Mouse (Mus musculus) hindbrain, embryonic 10.5 days (tissue): ENCODE results near the gene Chmp1a. TPM values are rescaled to one million over a fixed set of nuclear protein-coding genes. Genes with fewer than 3 reads are reported as not detected.
"Not testable (repeated sequence)": the region's sequence is repeated elsewhere in the genome, so short reads cannot be mapped to it uniquely, and the experiment has no call there.

Source experiments
- DNase-seq: peaks from one replicate; pipeline ENCODE4 v3.0.0-alpha.2; 2017; ENCODE audit warnings: low spot score
- H3K27ac ChIP-seq: fragments of 300-500 bp; sonication (generic); 2 replicates; pipeline ENCODE4 v1.5.1; 2016; ENCODE audit warnings: mild to moderate bottlenecking, moderate library complexity
- H3K27me3 ChIP-seq: fragments of 300-500 bp; sonication (generic); 2 replicates; pipeline ENCODE4 v1.6.1; 2016; ENCODE audit warnings: mild to moderate bottlenecking; ENCODE audit not compliant: poor library complexity, insufficient read depth, severe bottlenecking
- H3K36me3 ChIP-seq: fragments of 300-500 bp; sonication (generic); 2 replicates; pipeline ENCODE4 v1.6.1; 2016; ENCODE audit warnings: mild to moderate bottlenecking, moderate library complexity
- H3K4me1 ChIP-seq: fragments of 300-500 bp; sonication (generic); replicated peaks from 2 replicates; pipeline ENCODE4 v1.6.1; 2016; ENCODE audit warnings: mild to moderate bottlenecking
- H3K4me3 ChIP-seq: fragments of 300-500 bp; sonication (generic); 2 replicates; pipeline ENCODE4 v1.5.1; 2016; ENCODE audit warnings: mild to moderate bottlenecking, moderate library complexity
- H3K9me3 ChIP-seq: fragments of 300-500 bp; sonication (generic); 2 replicates; pipeline ENCODE4 v1.6.1; 2016; ENCODE audit warnings: mild to moderate bottlenecking, moderate library complexity
- WGBS: fragments of 180-500 bp; shearing (Covaris S2); methylation state at CpG from one replicate; pipeline ENCODE4 v1.1.7; 2016; 5-methylcytosine and 5-hydroxymethylcytosine counted together
- polyA plus RNA-seq: library from polyadenylated mRNA; unstranded; fragments of >200 nt; fragmentation: Nextera tagmentation; extraction: Ambion mirVana; gene quantifications from 2 replicates; pipeline ENCODE4 v1.2.1, GENCODE M21; 2016

Gene Chmp1a
- polyA plus RNA-seq, 1 experiment from 2014 or later, result 158 TPM

GRCm38 (mm10) chr8:123243053-123243452 lies 30.5 kb upstream of the Chmp1a start:
- H3K27me3 ChIP-seq, result no peaks in the 10 kb centered on the region
- H3K4me1 ChIP-seq, result no peaks in the 10 kb centered on the region
- 73% methylated on average over 11 of the region's 11 CpGs for WGBS
- peaks cover 68% of the 10 kb centered on the region for H3K36me3 ChIP-seq
- DNase-seq, result no peak
- no peaks in the 10 kb centered on the region for H3K9me3 ChIP-seq
- no peak overlapping the region for H3K27ac ChIP-seq
- no peak overlapping the region for H3K4me3 ChIP-seq

- H3K36me3 ChIP-seq, result peaks cover 60% of the 10 kb centered on the region
- H3K27me3 ChIP-seq, result peaks cover 3% of the 10 kb centered on the region; the same call in 1 of the 2 replicates
- no peak for DNase-seq
- 90% methylated on average over 7 of the region's 7 CpGs for WGBS
- H3K4me1 ChIP-seq, result no peaks in the 10 kb centered on the region
- no peaks in the 10 kb centered on the region for H3K9me3 ChIP-seq
- no peak overlapping the region for H3K27ac ChIP-seq
- no peak overlapping the region for H3K4me3 ChIP-seq
Measured at GRCm38 (mm10) chr8:123242107-123242923, 29.8 kb upstream of the Chmp1a start.

GRCm38 (mm10) chr8:123239398-123239797 lies 26.8 kb upstream of the Chmp1a start:
- Histone ChIP-seq H3K4me3 (no peak overlapping the region), H3K4me1 (peaks cover 25% of the 10 kb centered on the region), H3K27ac (no peak overlapping the region), H3K36me3 (peaks cover 31% of the 10 kb centered on the region), H3K27me3 (peaks cover 30% of the 10 kb centered on the region), H3K9me3 (no peaks in the 10 kb centered on the region)
- WGBS, result 89% methylated on average over 10 of the region's 10 CpGs
- no peak for DNase-seq

GRCm38 (mm10) chr8:123235520-123236497 lies 23.2 kb upstream of the Chmp1a start, which contains the start of gene Spata2l:
TSS of gene Spata2l (minus strand) at chr8:123236233.
- peaks cover 44% of the 10 kb centered on the region for H3K27me3 ChIP-seq
- H3K4me3 ChIP-seq, result peak within 1 kb of the TSS; percentile 57
- 0 out of 2 replicates have a peak within 1 kb of the TSS, but pooled peaks have one; percentile 5 for H3K27ac ChIP-seq
- DNase-seq, result peak; percentile 90
- 2% methylated on average over 57 of the region's 57 CpGs for WGBS
- no peaks in the 10 kb centered on the region for H3K9me3 ChIP-seq
- 0 out of 2 replicates have a peak, but pooled peaks cover 2% of the 10 kb centered on the region for H3K36me3 ChIP-seq
- H3K4me1 ChIP-seq, result peaks cover 52% of the 10 kb centered on the region

GRCm38 (mm10) chr8:123234918-123235519 lies 22.5 kb upstream of the Chmp1a start:
- peaks cover 9% of the 10 kb centered on the region for H3K36me3 ChIP-seq
- 0 out of 2 replicates have a peak overlapping the region, but pooled peaks have one; percentile 5 for H3K27ac ChIP-seq
- H3K27me3 ChIP-seq, result peaks cover 44% of the 10 kb centered on the region
- H3K9me3 ChIP-seq, result no peaks in the 10 kb centered on the region
- H3K4me3 ChIP-seq, result peak overlapping the region; percentile 57
- no peak for DNase-seq
- peaks cover 52% of the 10 kb centered on the region for H3K4me1 ChIP-seq
- 34% methylated on average over 13 of the region's 13 CpGs for WGBS

- peaks cover 22% of the 10 kb centered on the region for H3K36me3 ChIP-seq
- 81% methylated on average over 11 of the region's 11 CpGs for WGBS
- H3K9me3 ChIP-seq, result no peaks in the 10 kb centered on the region
- no peak overlapping the region for H3K27ac ChIP-seq
- peaks cover 44% of the 10 kb centered on the region for H3K27me3 ChIP-seq
- DNase-seq, result no peak
- peaks cover 52% of the 10 kb centered on the region for H3K4me1 ChIP-seq
- H3K4me3 ChIP-seq, result no peak overlapping the region
Measured at GRCm38 (mm10) chr8:123233760-123234159, 21.2 kb upstream of the Chmp1a start.

GRCm38 (mm10) chr8:123233300-123233699 lies 20.7 kb upstream of the Chmp1a start:
- 57% methylated on average over 13 of the region's 13 CpGs for WGBS
- Histone ChIP-seq H3K27ac (no peak overlapping the region), H3K4me3 (no peak overlapping the region), H3K9me3 (no peaks in the 10 kb centered on the region), H3K36me3 (peaks cover 26% of the 10 kb centered on the region), H3K4me1 (peaks cover 52% of the 10 kb centered on the region), H3K27me3 (peaks cover 44% of the 10 kb centered on the region)
- no peak for DNase-seq

- H3K27ac ChIP-seq, result no peak overlapping the region
- peaks cover 44% of the 10 kb centered on the region for H3K27me3 ChIP-seq
- H3K36me3 ChIP-seq, result peaks cover 34% of the 10 kb centered on the region
- no peak overlapping the region for H3K4me3 ChIP-seq
- H3K4me1 ChIP-seq, result peaks cover 52% of the 10 kb centered on the region
- DNase-seq, result no peak
- H3K9me3 ChIP-seq, result no peaks in the 10 kb centered on the region
- 43% methylated on average over 7 of the region's 7 CpGs for WGBS
Measured at GRCm38 (mm10) chr8:123232553-123232952, 20.0 kb upstream of the Chmp1a start.

- Histone ChIP-seq H3K9me3 (no peaks in the 10 kb centered on the region), H3K27me3 (peaks cover 35% of the 10 kb centered on the region), H3K36me3 (peaks cover 42% of the 10 kb centered on the region), H3K4me1 (peaks cover 50% of the 10 kb centered on the region), H3K4me3 (no peak overlapping the region), H3K27ac (no peak overlapping the region)
- 67% methylated on average over 5 of the region's 5 CpGs for WGBS
- DNase-seq, result no peak
Measured at GRCm38 (mm10) chr8:123231742-123232141, 19.2 kb upstream of the Chmp1a start.

- not testable (repeated sequence) for H3K9me3 ChIP-seq, H3K4me3 ChIP-seq, H3K27ac ChIP-seq, DNase-seq
- peaks cover 42% of the 10 kb centered on the region for H3K4me1 ChIP-seq
- H3K36me3 ChIP-seq, result peaks cover 49% of the 10 kb centered on the region
- WGBS, result 90% methylated on average over 11 of the region's 11 CpGs
- H3K27me3 ChIP-seq, result peaks cover 24% of the 10 kb centered on the region
Measured at GRCm38 (mm10) chr8:123230326-123230725, 17.8 kb upstream of the Chmp1a start.

- 100% methylated on average over 1 of the region's 1 CpGs for WGBS
- H3K36me3 ChIP-seq, result peaks cover 49% of the 10 kb centered on the region
- no peak for DNase-seq
- peaks cover 35% of the 10 kb centered on the region for H3K4me1 ChIP-seq
- H3K9me3 ChIP-seq, result no peaks in the 10 kb centered on the region
- peaks cover 4% of the 10 kb centered on the region for H3K27me3 ChIP-seq
- H3K27ac ChIP-seq, result no peak overlapping the region
- no peak overlapping the region for H3K4me3 ChIP-seq
Measured at GRCm38 (mm10) chr8:123228416-123228815, 15.9 kb upstream of the Chmp1a start.
